Mouse (Mus musculus): ENCODE data around the gene Nlrp10.
A peak's percentile ranks its signal among the peaks of the same experiment; 100 is the strongest.

The Nlrp10 gene

GRCm38 (mm10) chr7:108929726-108930393, at the start of gene Nlrp10:
Gene Nlrp10, minus strand, starts transcription at chr7:108930178.
- DNase-seq (ENCODE audit: low spot score in 2 of 2) = no peak

- no peak for DNase-seq (ENCODE audit: low spot score in 2 of 2)
These were observed 42.3 kb upstream of the Nlrp10 start for GRCm38 (mm10) chr7:108972273-108972672.

GRCm38 (mm10) chr7:108968201-108968600, 38.2 kb upstream of the Nlrp10 start:
- DNase-seq (ENCODE audit: low spot score in 2 of 2) = no peak

GRCm38 (mm10) chr7:108966742-108967362, 36.9 kb upstream of the Nlrp10 start:
- peak in 1 of 2 experiments; percentile 28 for DNase-seq (ENCODE audit: low spot score in 2 of 2)

- no peak for DNase-seq (ENCODE audit: low spot score in 2 of 2)
These were observed 36.0 kb upstream of the Nlrp10 start for GRCm38 (mm10) chr7:108965968-108966367.

GRCm38 (mm10) chr7:108957734-108958133, 27.8 kb upstream of the Nlrp10 start:
- DNase-seq (ENCODE audit: low spot score in 2 of 2) = no peak

- DNase-seq (ENCODE audit: low spot score in 2 of 2) = peak; percentile 16 to 62
These were observed 24.2 kb upstream of the Nlrp10 start for GRCm38 (mm10) chr7:108954185-108954584.

GRCm38 (mm10) chr7:108952801-108953200, 22.8 kb upstream of the Nlrp10 start:
- DNase-seq (ENCODE audit: low spot score in 2 of 2) = no peak

- DNase-seq (ENCODE audit: low spot score in 2 of 2) = no peak
These were observed 20.9 kb upstream of the Nlrp10 start for GRCm38 (mm10) chr7:108950762-108951331.

- peak in 1 of 2 experiments; percentile 50 for DNase-seq (ENCODE audit: low spot score in 2 of 2)
These were observed 20.4 kb upstream of the Nlrp10 start, which contains the start of gene Tub for GRCm38 (mm10) chr7:108950312-108950761. Gene Tub, plus strand, starts transcription at chr7:108950338.

- no peak for DNase-seq (ENCODE audit: low spot score in 2 of 2)
These were observed 19.3 kb upstream of the Nlrp10 start for GRCm38 (mm10) chr7:108949301-108949700.

GRCm38 (mm10) chr7:108948611-108949010, 18.6 kb upstream of the Nlrp10 start:
- DNase-seq (ENCODE audit: low spot score in 2 of 2) = no peak

GRCm38 (mm10) chr7:108944002-108944401, 14.0 kb upstream of the Nlrp10 start:
- DNase-seq (ENCODE audit: low spot score in 2 of 2) = peak in 1 of 2 experiments; percentile 49

- no peak for DNase-seq (ENCODE audit: low spot score in 2 of 2)
These were observed 11.5 kb upstream of the Nlrp10 start for GRCm38 (mm10) chr7:108941466-108941865.

- DNase-seq (ENCODE audit: low spot score in 2 of 2) = no peak
These were observed 6.6 kb upstream of the Nlrp10 start for GRCm38 (mm10) chr7:108936591-108936990.

- no peak for DNase-seq (ENCODE audit: low spot score in 2 of 2)
These were observed 5.4 kb upstream of the Nlrp10 start for GRCm38 (mm10) chr7:108935411-108935810.

GRCm38 (mm10) chr7:108934836-108935235, 4.9 kb upstream of the Nlrp10 start:
- no peak for DNase-seq (ENCODE audit: low spot score in 2 of 2)

GRCm38 (mm10) chr7:108933794-108934731, 4.1 kb upstream of the Nlrp10 start, which contains the start of gene Eif3f:
Gene Eif3f, plus strand, starts transcription at chr7:108934417.
- DNase-seq (ENCODE audit: low spot score in 2 of 2) = peak; percentile 82 to 92

- DNase-seq (ENCODE audit: low spot score in 2 of 2) = no peak
These were observed 1.4 kb downstream of the Nlrp10 start for GRCm38 (mm10) chr7:108928280-108929188.

- DNase-seq (ENCODE audit: low spot score in 2 of 2) = no peak
These were observed 2.9 kb downstream of the Nlrp10 start for GRCm38 (mm10) chr7:108927043-108927442.

- no peak for DNase-seq (ENCODE audit: low spot score in 2 of 2)
These were observed 26.0 kb downstream of the Nlrp10 start for GRCm38 (mm10) chr7:108903969-108904368.

Data from spleen, postnatal 10 days (tissue).